Mouse (Mus musculus): ENCODE measurements at regions not wholly inside any gene's neighbourhood (a gene's known extent, or its start where the extent isn't known, plus 50 kb on each side); places are given as distances from the start of the nearest gene placed in this dataset.

DNA sequence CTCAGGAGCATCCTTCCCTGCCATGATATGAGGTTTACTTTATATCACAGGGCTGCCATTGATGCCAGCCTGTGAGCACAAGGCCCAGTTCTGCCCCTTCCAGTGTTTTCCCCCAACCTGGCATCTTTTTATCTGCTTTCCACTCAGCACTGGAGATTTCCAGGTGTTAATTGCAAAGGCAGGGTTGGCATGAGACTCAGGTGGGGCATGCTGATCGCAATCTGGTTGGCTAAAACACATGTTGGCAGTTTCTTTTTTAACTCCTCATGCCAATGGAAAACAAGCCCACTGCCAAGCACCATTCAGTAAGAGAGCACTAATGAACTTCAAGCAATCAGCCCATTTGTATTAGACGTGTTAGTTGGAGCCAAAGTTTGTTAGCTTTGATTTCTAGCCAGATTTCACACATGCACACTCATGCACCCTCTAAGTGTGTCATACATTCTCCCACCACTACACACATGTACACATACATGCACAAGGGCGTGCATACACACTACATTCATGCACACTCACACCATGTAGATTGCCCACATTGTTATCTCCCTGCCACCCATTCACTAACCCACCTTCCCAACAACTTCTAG, 192.5 kb upstream of the Gmds start:
- no peak overlapping the region for H3K9ac ChIP-seq
- H3K36me3 ChIP-seq (ENCODE audit: poor library complexity, severe bottlenecking): no peaks in the 10 kb centered on the region
- H3K27me3 ChIP-seq: no peaks in the 10 kb centered on the region
- no peak overlapping the region for H3K4me2 ChIP-seq
- H3K27ac ChIP-seq: no peak overlapping the region
- ATAC-seq: peak; percentile 78
- 72% methylated on average over 3 of the region's 3 CpGs for WGBS
- H3K4me1 ChIP-seq: no peaks in the 10 kb centered on the region
- H3K9me3 ChIP-seq (replicated peaks): no peaks in the 10 kb centered on the region
- H3K4me3 ChIP-seq: no peak overlapping the region

DNA sequence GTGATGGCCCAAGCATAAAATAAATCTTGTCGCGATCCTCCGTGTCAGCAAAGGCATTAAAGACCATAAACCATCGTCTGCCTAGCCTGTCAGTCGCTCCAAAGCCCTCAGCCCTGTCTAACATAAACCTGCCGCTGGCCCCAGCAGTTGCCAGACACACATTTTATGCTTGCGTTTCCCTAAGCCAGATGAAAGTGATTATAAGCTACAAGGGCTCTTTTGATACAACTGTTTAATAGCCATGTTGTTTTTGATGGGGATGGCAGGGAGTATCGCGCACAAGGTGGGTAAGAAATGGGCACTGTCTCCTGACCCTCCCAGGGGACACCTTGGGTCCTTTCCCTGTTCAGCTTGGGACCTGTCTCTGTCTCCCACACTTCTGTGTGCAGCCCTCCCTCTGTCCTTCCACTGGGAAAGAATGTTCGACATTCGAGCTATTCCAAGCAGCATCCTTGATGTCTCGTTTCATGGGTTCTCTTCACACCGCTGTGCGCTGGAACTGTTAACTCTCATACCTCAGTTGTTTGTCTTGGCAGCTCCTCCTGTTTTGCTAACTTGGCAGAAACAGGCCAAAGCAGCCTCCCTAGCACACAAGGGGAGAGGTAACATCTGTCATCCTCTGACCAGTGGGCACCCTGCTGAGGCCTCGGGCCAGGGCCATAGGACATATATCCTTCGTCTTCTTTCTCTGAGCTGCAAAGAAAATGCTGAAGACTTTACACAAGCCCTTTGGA, 180.2 kb upstream of the Gmds start:
- no peak for ATAC-seq
- Histone ChIP-seq H3K36me3 (ENCODE audit: poor library complexity, severe bottlenecking) (no peaks in the 10 kb centered on the region), H3K27me3 (no peaks in the 10 kb centered on the region), H3K9me3 (replicated peaks) (no peaks in the 10 kb centered on the region), H3K9ac (no peak overlapping the region), H3K4me3 (no peak overlapping the region), H3K4me2 (no peak overlapping the region), H3K4me1 (no peaks in the 10 kb centered on the region), H3K27ac (no peak overlapping the region)
- 88% methylated on average over 16 of the region's 16 CpGs for WGBS

DNA sequence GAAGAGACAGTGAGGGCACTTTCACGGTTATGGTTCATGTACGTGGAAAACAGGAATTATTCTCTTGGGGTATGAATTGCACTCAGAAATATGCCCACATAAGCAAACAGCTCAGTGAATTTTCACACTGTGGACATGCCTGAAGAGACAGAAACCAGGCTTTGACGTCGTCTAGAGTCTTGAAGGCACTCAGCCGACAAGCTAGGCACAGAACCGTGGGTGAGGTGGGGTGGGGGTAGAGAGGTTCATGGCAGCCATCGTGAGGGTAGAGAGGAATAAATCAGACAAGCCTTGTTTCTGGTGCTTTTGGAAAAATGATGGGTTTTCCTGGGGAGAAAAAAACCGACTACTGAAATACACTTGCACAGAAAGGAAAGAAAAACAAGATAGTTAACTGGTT, 179.0 kb upstream of the Gmds start:
- no peaks in the 10 kb centered on the region for H3K4me1 ChIP-seq
- no peaks in the 10 kb centered on the region for H3K9me3 ChIP-seq (replicated peaks)
- H3K9ac ChIP-seq: no peak overlapping the region
- no peaks in the 10 kb centered on the region for H3K36me3 ChIP-seq (ENCODE audit: poor library complexity, severe bottlenecking)
- no peak for ATAC-seq
- H3K4me3 ChIP-seq: no peak overlapping the region
- H3K27ac ChIP-seq: no peak overlapping the region
- WGBS: 80% methylated on average over 8 of the region's 8 CpGs
- no peak overlapping the region for H3K4me2 ChIP-seq
- no peaks in the 10 kb centered on the region for H3K27me3 ChIP-seq

- no peak for ATAC-seq
- no peak overlapping the region for H3K9ac ChIP-seq
- no peaks in the 10 kb centered on the region for H3K36me3 ChIP-seq (ENCODE audit: poor library complexity, severe bottlenecking)
- no peaks in the 10 kb centered on the region for H3K27me3 ChIP-seq
- H3K27ac ChIP-seq: no peak overlapping the region
- H3K4me1 ChIP-seq: no peaks in the 10 kb centered on the region
- H3K4me3 ChIP-seq: no peak overlapping the region
- H3K4me2 ChIP-seq: no peak overlapping the region
- no peaks in the 10 kb centered on the region for H3K9me3 ChIP-seq (replicated peaks)
- WGBS: 79% methylated on average over 5 of the region's 5 CpGs
Measured at GRCm38 (mm10) chr13:32509231-32510023, 170.9 kb upstream of the Gmds start.

DNA sequence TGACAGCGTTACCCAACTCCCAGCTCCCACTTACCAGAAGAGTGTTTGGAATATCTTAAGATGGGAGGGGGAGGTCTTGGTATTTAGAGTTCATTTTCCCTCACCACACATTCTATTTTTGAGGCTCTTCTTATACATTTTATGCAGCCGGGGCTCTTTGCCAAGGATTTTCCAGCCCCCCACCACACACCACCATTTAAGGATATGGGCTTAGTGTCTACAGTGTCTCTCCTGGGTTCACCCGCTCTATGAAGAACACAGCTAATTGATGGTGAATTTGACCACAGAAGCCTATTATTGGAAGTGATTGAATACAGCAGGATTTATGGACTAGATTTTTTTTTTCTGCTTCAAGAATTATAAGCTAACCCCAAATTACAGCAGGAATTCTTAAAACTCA, 169.9 kb upstream of the Gmds start:
- Histone ChIP-seq H3K9ac (no peak overlapping the region), H3K36me3 (ENCODE audit: poor library complexity, severe bottlenecking) (no peaks in the 10 kb centered on the region), H3K27ac (no peak overlapping the region), H3K9me3 (replicated peaks) (no peaks in the 10 kb centered on the region), H3K27me3 (no peaks in the 10 kb centered on the region), H3K4me3 (no peak overlapping the region), H3K4me1 (no peaks in the 10 kb centered on the region), H3K4me2 (no peak overlapping the region)
- 93% methylated on average over 3 of the region's 3 CpGs for WGBS
- ATAC-seq: no peak

DNA sequence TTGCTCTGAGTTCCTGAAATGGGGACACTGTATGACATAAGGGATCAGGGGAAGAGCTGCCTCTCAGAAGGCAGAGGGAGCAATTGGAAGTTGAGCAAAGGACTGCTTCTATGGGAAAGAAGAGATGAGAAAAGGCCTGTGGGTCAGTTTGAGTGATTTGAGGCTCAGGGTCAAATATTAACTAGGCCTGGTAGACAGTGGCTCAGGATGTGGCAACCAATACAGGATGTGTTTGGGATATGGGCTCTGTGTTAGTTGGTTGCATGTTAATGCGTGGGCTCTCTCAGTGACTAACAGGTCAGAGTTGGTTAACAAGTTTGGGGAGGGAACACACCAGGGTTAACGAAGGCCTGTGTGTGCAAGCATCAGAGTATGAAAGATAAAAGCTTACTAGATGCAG, 169.3 kb upstream of the Gmds start:
- no peak overlapping the region for H3K9ac ChIP-seq
- no peaks in the 10 kb centered on the region for H3K36me3 ChIP-seq (ENCODE audit: poor library complexity, severe bottlenecking)
- H3K4me1 ChIP-seq: no peaks in the 10 kb centered on the region
- H3K27ac ChIP-seq: no peak overlapping the region
- no peak for ATAC-seq
- no peak overlapping the region for H3K4me3 ChIP-seq
- WGBS: 83% methylated on average over 2 of the region's 2 CpGs
- no peak overlapping the region for H3K4me2 ChIP-seq
- H3K9me3 ChIP-seq (replicated peaks): no peaks in the 10 kb centered on the region
- H3K27me3 ChIP-seq: no peaks in the 10 kb centered on the region

GRCm38 (mm10) chr13:32498205-32498790, 159.8 kb upstream of the Gmds start:
- H3K27me3 ChIP-seq: no peaks in the 10 kb centered on the region
- H3K4me2 ChIP-seq: no peak overlapping the region
- no peak for ATAC-seq
- WGBS: 86% methylated on average over 8 of the region's 8 CpGs
- no peak overlapping the region for H3K9ac ChIP-seq
- H3K36me3 ChIP-seq (ENCODE audit: poor library complexity, severe bottlenecking): no peaks in the 10 kb centered on the region
- no peak overlapping the region for H3K27ac ChIP-seq
- no peak overlapping the region for H3K4me3 ChIP-seq
- H3K4me1 ChIP-seq: no peaks in the 10 kb centered on the region
- H3K9me3 ChIP-seq (replicated peaks): no peaks in the 10 kb centered on the region

GRCm38 (mm10) chr13:32496263-32496662, 157.7 kb upstream of the Gmds start:
- no peaks in the 10 kb centered on the region for H3K4me1 ChIP-seq
- no peak for ATAC-seq
- H3K27me3 ChIP-seq: no peaks in the 10 kb centered on the region
- no peak overlapping the region for H3K27ac ChIP-seq
- WGBS: 87% methylated on average over 2 of the region's 2 CpGs
- H3K9me3 ChIP-seq (replicated peaks): no peaks in the 10 kb centered on the region
- H3K9ac ChIP-seq: no peak overlapping the region
- H3K36me3 ChIP-seq (ENCODE audit: poor library complexity, severe bottlenecking): no peaks in the 10 kb centered on the region
- H3K4me3 ChIP-seq: no peak overlapping the region
- H3K4me2 ChIP-seq: no peak overlapping the region

DNA sequence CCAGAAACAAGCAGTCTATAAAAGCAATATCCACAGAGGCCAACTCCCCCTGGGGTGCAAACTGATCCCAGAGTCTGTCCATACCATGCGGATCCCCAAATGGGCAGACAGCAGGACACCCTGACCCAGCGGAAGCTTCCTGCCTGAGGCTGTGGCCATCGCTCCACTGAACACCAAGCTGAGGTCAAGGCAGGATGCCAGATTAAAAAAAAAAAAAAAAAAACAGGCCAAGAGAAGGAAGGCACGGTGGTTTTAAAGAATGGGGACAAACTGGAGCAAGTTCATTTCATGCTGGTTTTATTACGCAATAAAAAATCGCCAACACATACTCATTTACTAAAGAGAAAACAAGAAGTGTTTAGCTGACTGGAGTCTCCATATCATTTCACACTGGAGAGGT, 156.5 kb upstream of the Gmds start:
- H3K9ac ChIP-seq: no peak overlapping the region
- no peaks in the 10 kb centered on the region for H3K9me3 ChIP-seq (replicated peaks)
- no peak overlapping the region for H3K27ac ChIP-seq
- WGBS: 76% methylated on average over 6 of the region's 6 CpGs
- H3K36me3 ChIP-seq (ENCODE audit: poor library complexity, severe bottlenecking): no peaks in the 10 kb centered on the region
- ATAC-seq: no peak
- no peak overlapping the region for H3K4me3 ChIP-seq
- no peak overlapping the region for H3K4me2 ChIP-seq
- H3K4me1 ChIP-seq: no peaks in the 10 kb centered on the region
- H3K27me3 ChIP-seq: no peaks in the 10 kb centered on the region

- Histone ChIP-seq H3K36me3 (ENCODE audit: poor library complexity, severe bottlenecking) (no peaks in the 10 kb centered on the region), H3K4me2 (no peak overlapping the region), H3K9me3 (replicated peaks) (no peaks in the 10 kb centered on the region), H3K27me3 (no peaks in the 10 kb centered on the region), H3K4me1 (no peaks in the 10 kb centered on the region), H3K9ac (no peak overlapping the region), H3K4me3 (no peak overlapping the region), H3K27ac (no peak overlapping the region)
- WGBS: 79% methylated on average over 7 of the region's 7 CpGs
- ATAC-seq: no peak
Measured at GRCm38 (mm10) chr13:32493806-32494205, 155.3 kb upstream of the Gmds start.

DNA sequence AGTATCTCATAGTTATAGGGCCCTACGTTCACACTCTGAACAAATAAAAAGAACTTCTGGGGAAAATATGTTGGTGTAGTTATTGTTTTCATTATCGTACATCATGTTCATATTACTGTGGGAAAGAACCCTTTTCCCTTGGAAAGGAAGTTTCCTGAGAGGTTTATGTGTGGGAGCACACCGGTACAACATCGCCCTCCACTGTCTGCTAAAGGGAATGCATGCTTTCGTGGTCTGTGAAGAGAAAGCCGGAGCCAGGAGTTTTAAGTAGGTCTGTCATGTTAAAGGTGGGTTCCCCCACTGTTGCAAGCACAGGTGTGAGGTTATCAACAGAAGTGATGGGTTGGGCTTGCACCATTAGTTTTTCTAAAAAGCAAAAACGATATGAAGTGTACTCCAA, 154.8 kb upstream of the Gmds start:
- H3K27ac ChIP-seq: no peak overlapping the region
- H3K4me1 ChIP-seq: no peaks in the 10 kb centered on the region
- no peaks in the 10 kb centered on the region for H3K27me3 ChIP-seq
- no peak for ATAC-seq
- 32% methylated on average over 7 of the region's 7 CpGs for WGBS
- no peaks in the 10 kb centered on the region for H3K9me3 ChIP-seq (replicated peaks)
- H3K4me3 ChIP-seq: no peak overlapping the region
- H3K36me3 ChIP-seq (ENCODE audit: poor library complexity, severe bottlenecking): no peaks in the 10 kb centered on the region
- no peak overlapping the region for H3K4me2 ChIP-seq
- H3K9ac ChIP-seq: no peak overlapping the region

GRCm38 (mm10) chr13:32492566-32492965, 154.0 kb upstream of the Gmds start:
- no peaks in the 10 kb centered on the region for H3K27me3 ChIP-seq
- ATAC-seq: no peak
- H3K36me3 ChIP-seq (ENCODE audit: poor library complexity, severe bottlenecking): no peaks in the 10 kb centered on the region
- 83% methylated on average over 7 of the region's 7 CpGs for WGBS
- H3K4me2 ChIP-seq: no peak overlapping the region
- H3K9me3 ChIP-seq (replicated peaks): no peaks in the 10 kb centered on the region
- H3K9ac ChIP-seq: no peak overlapping the region
- H3K27ac ChIP-seq: no peak overlapping the region
- no peak overlapping the region for H3K4me3 ChIP-seq
- H3K4me1 ChIP-seq: no peaks in the 10 kb centered on the region
